Mouse (Mus musculus) liver, postnatal 0 days (tissue): Measurements from ENCODE around the gene Kcnmb4. TPM values are rescaled to one million over a fixed set of nuclear protein-coding genes. Genes with fewer than 3 reads are reported as not detected.

Source experiments
- ATAC-seq: fragments of 200-750 bp; cut with Nextera tagmentation; 2 replicates; pipeline ENCODE4 v1.8.0; 2017; ENCODE audit warnings: mild to moderate bottlenecking, moderate library complexity
- DNase-seq: peaks from one replicate; pipeline ENCODE4 v3.0.0-alpha.2; 2016
- H3K27ac ChIP-seq: fragments of 300-500 bp; sonication (generic); 2 replicates; pipeline ENCODE4 v1.5.1; 2014; ENCODE audit warnings: antibody characterized with exemption, moderate library complexity, mild to moderate bottlenecking, low read depth
- H3K27me3 ChIP-seq: fragments of 300-500 bp; sonication (generic); 2 replicates; pipeline ENCODE4 v1.6.1; 2014; ENCODE audit warnings: low read length, control low read depth, mixed read lengths; ENCODE audit not compliant: insufficient read depth
- H3K36me3 ChIP-seq: fragments of 300-500 bp; sonication (generic); replicated peaks from 2 replicates; pipeline ENCODE4 v1.6.1; 2014; ENCODE audit warnings: mild to moderate bottlenecking, control low read depth, low read length, moderate library complexity, mixed read lengths; ENCODE audit not compliant: insufficient read depth
- H3K4me1 ChIP-seq: fragments of 300-500 bp; sonication (generic); 2 replicates; pipeline ENCODE4 v1.6.1; 2014; ENCODE audit warnings: antibody characterized with exemption, mild to moderate bottlenecking, control low read depth; ENCODE audit not compliant: insufficient read depth
- H3K4me2 ChIP-seq: fragments of 300-500 bp; sonication (generic); 2 replicates; pipeline ENCODE4 v1.6.1; 2014; ENCODE audit warnings: low read depth, mild to moderate bottlenecking, low read length, moderate library complexity, mixed read lengths
- H3K4me3 ChIP-seq: fragments of 300-500 bp; sonication (generic); 2 replicates; pipeline ENCODE4 v1.5.1; 2014; ENCODE audit warnings: low read depth, low read length
- H3K9ac ChIP-seq: fragments of 300-500 bp; sonication (generic); replicated peaks from 2 replicates; pipeline ENCODE4 v1.6.1; 2014; ENCODE audit warnings: mild to moderate bottlenecking, moderate library complexity
- H3K9me3 ChIP-seq: fragments of 300-500 bp; sonication (generic); 2 replicates; pipeline ENCODE4 v1.6.1; 2016; ENCODE audit warnings: mild to moderate bottlenecking, control low read depth, low read length, mixed read lengths
- CTCF ChIP-seq: sonication (generic); IDR thresholded peaks from 2 replicates; pipeline ENCODE4 v1.5.1; 2016; ENCODE audit warnings: antibody characterized with exemption, low read depth
- EP300 ChIP-seq: IDR thresholded peaks from 2 replicates; pipeline ENCODE4 v1.6.1; 2016; ENCODE audit warnings: antibody characterized with exemption, low read depth, mild to moderate bottlenecking
- WGBS: fragments of 180-500 bp; shearing (Covaris S2); extraction: QIAGEN DNeasy Blood & Tissue Kit; methylation state at CpG from one replicate; pipeline ENCODE4 v1.1.7; 2014; ENCODE audit not compliant: insufficient replicate concordance; 5-methylcytosine and 5-hydroxymethylcytosine counted together
- polyA plus RNA-seq: library from polyadenylated mRNA; unstranded; fragments of >200 nt; fragmentation: Nextera tagmentation; extraction: Ambion mirVana; gene quantifications from 2 replicates; pipeline ENCODE4 v1.2.1, GENCODE M21; 2015

Gene Kcnmb4
- polyA plus RNA-seq, 1 experiment from 2014 or later, result not detected

DNA sequence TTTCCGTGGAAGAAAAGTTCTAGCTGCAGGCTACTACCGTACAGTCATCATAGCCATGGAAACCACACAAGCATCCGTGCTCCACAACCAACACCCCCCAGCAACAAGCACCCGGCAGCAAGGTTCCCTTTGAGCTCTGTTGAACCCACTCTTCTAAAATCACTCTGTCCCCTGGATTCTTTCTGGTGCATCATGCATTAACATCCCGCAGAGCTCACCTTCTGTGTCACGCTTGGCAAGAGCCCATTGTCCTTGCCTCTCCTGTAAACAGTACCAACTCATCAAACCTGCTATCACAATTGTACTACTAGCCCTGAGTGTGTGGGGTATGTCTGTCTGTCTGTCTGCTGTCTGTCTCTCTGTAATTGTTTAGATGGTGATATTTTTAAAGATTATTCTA is 99.6 kb downstream of the Kcnmb4 start:
- WGBS, result 85% methylated on average over 6 of the region's 6 CpGs
- Histone ChIP-seq H3K4me3 (no peak overlapping the region), H3K9me3 (no peaks in the 10 kb centered on the region), H3K4me1 (no peaks in the 10 kb centered on the region), H3K27me3 (no peaks in the 10 kb centered on the region), H3K27ac (no peak overlapping the region), H3K9ac (no peak overlapping the region), H3K36me3 (no peaks in the 10 kb centered on the region), H3K4me2 (no peak overlapping the region)
- TF ChIP-seq EP300 (no peak), CTCF (no peak)
- DNase-seq, result no peak
- ATAC-seq, result no peak

DNA sequence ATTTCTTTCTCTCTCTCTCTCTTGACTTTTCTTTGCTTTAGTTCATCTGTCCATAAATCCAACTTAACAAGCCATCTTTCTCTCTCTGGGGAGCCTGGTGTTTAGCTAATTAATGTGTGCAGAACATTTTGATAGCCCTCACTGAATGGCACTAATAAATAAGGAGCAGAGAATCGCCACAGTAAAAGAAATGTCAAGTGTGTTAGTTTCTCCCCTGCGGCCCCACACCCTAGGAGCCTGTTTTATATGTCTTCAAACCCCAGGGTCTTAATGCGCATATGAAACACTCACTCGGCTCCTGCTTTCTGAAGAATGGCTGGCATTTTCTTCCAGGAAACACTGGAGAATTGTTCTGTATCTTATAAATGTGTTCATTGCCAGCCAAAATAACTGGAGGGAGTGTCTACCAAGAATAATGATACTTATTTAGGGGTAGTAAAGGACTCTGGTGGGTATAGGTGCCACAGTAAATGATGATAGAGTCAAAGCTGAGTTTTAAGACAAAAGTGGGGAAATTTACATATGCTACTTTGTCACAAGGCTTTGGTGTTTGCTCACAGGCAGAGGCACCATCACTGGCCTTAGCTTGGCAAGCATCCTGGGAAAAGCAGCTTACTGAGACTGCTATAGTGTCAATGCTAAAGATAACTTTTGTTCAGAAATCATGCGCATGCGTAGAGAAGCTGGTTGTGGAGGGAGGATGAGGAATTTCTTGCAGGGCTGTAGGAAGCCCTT is 102.5 kb downstream of the Kcnmb4 start:
- WGBS, result 75% methylated on average over 6 of the region's 6 CpGs
- Histone ChIP-seq H3K4me3 (no peak overlapping the region), H3K9ac (no peak overlapping the region), H3K4me1 (no peaks in the 10 kb centered on the region), H3K9me3 (no peaks in the 10 kb centered on the region), H3K27ac (no peak overlapping the region), H3K27me3 (no peaks in the 10 kb centered on the region), H3K4me2 (no peak overlapping the region), H3K36me3 (no peaks in the 10 kb centered on the region)
- ATAC-seq (no peak), DNase-seq (no peak)
- TF ChIP-seq EP300, result no peak
- TF ChIP-seq CTCF, result no peak

Other genes with a start within 250 kb of the Kcnmb4 start
- 2.5 and 3.1 TPM in 2 replicates for gene Ptprb, start 198.4 kb downstream of the Kcnmb4 start, polyA plus RNA-seq
- 22.1 and 22.8 TPM in 2 replicates for gene Cnot2, start 107.6 kb upstream of the Kcnmb4 start, polyA plus RNA-seq